Mouse (Mus musculus): ENCODE data around the gene Haus6. TPM values are rescaled to one million over a fixed set of nuclear protein-coding genes. Genes with fewer than 3 reads are reported as not detected.

Gene Haus6
- total and polyA plus RNA-seq, 2 experiments = 1.1 to 2.3 TPM

DNA sequence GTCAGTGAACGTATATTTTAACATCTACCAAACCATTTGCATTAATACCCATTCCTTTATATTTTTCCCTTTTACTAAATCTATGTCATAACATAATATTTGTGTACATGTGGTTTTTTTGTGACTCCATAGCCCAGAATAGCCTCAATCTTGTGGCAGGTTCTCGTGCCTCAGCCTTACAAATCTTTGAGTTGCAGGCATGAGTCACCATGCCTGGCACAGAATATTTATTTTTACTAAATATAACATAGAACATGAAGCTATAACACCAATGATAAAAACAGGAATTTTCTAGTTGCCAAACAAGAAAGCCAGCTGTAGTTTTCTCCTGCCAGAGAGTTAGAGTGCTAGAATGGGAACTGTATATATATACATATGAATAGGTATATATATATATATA, 8.7 kb upstream of the Haus6 start:
- no peak for TF ChIP-seq POLR2A (IDR thresholded peaks at IDR 0.05; ENCODE audit: extremely low read depth, insufficient read depth, low read length)
- no peak for TF ChIP-seq CTCF (IDR thresholded peaks at IDR 0.05; ENCODE audit: low read depth, low read length)
- 70% methylated on average over 2 of the region's 2 CpGs for WGBS
- H3K27me3 ChIP-seq (ENCODE audit: control insufficient read depth, insufficient read depth, low read length) = no peaks in the 10 kb centered on the region
- H3K4me3 ChIP-seq (ENCODE audit: insufficient read depth, low read depth, low read length) = no peak overlapping the region
- H3K79me2 ChIP-seq (ENCODE audit: control insufficient read depth, insufficient read depth, low read length) = no peaks in the 10 kb centered on the region
- DNase-seq (ENCODE audit: extremely low read depth, low read depth, low spot score) = no peak
- H3K4me1 ChIP-seq (ENCODE audit: control insufficient read depth, insufficient read depth, low read length) = no peaks in the 10 kb centered on the region
- H3K27ac ChIP-seq (replicated peaks; ENCODE audit: insufficient read depth, low read depth, low read length) = no peak overlapping the region
- no peak overlapping the region for H3K9ac ChIP-seq (ENCODE audit: low read depth, low read length)
- H3K36me3 ChIP-seq (ENCODE audit: control insufficient read depth, insufficient read depth, low read length) = no peaks in the 10 kb centered on the region

DNA sequence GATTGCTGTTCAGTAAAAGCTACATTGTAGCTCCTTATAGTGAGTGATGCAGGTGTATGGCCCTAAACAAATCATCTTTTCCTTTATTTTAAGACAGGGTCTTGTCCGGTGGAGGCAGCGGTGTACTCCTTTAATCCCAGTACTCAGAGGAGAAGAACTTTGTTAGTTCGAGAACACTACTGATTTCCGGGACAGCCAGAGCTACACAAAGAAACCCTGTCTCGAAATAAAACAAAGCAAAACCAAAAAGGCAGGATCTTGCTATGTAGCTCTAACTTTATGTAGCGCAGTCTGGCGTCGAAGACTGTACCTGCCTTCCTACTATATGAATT, 400 bp upstream of the Haus6 start:
- Histone ChIP-seq H3K9ac (ENCODE audit: low read depth, low read length) (peak overlapping the region; percentile 61), H3K4me3 (ENCODE audit: insufficient read depth, low read depth, low read length) (peak overlapping the region; percentile 54), H3K79me2 (ENCODE audit: control insufficient read depth, insufficient read depth, low read length) (peaks cover 4% of the 10 kb centered on the region), H3K4me1 (ENCODE audit: control insufficient read depth, insufficient read depth, low read length) (no peaks in the 10 kb centered on the region; the same call in 1 of the 2 replicates), H3K27me3 (ENCODE audit: control insufficient read depth, insufficient read depth, low read length) (no peaks in the 10 kb centered on the region), H3K36me3 (ENCODE audit: control insufficient read depth, insufficient read depth, low read length) (no peaks in the 10 kb centered on the region), H3K27ac (replicated peaks; ENCODE audit: insufficient read depth, low read depth, low read length) (peak overlapping the region; percentile 22; the same call in 1 of the 2 replicates)
- no peak for TF ChIP-seq POLR2A (IDR thresholded peaks at IDR 0.05; ENCODE audit: extremely low read depth, insufficient read depth, low read length)
- no peak for TF ChIP-seq CTCF (IDR thresholded peaks at IDR 0.05; ENCODE audit: low read depth, low read length)
- no peak for DNase-seq (ENCODE audit: extremely low read depth, low read depth, low spot score)
- 30% methylated on average over 8 of the region's 8 CpGs for WGBS

DNA sequence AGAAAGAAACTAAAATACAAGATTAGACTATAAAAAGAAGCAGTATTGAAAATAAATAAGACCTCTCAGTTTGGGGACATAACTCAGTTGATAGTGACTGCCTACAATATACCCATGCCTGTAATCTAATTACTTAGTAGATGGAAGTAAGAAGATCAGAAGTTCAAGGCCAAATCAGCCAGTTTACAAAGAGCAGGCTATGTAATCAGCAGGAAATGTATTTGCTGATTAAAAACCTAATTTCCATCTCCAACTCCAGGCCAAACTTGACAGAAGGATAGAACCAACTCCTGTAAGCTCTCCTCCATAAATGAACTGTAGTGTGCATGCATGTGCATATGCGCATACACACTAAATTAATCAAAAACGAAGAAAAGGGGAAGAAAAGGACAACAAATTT, 20.6 kb downstream of the Haus6 start:
- Histone ChIP-seq H3K27ac (replicated peaks; ENCODE audit: insufficient read depth, low read depth, low read length) (no peak overlapping the region), H3K27me3 (ENCODE audit: control insufficient read depth, insufficient read depth, low read length) (no peaks in the 10 kb centered on the region), H3K9ac (ENCODE audit: low read depth, low read length) (no peak overlapping the region), H3K4me1 (ENCODE audit: control insufficient read depth, insufficient read depth, low read length) (no peaks in the 10 kb centered on the region; the same call in 1 of the 2 replicates), H3K4me3 (ENCODE audit: insufficient read depth, low read depth, low read length) (no peak overlapping the region), H3K79me2 (ENCODE audit: control insufficient read depth, insufficient read depth, low read length) (no peaks in the 10 kb centered on the region), H3K36me3 (ENCODE audit: control insufficient read depth, insufficient read depth, low read length) (peaks cover 4% of the 10 kb centered on the region)
- 98% methylated on average over 2 of the region's 2 CpGs for WGBS
- TF ChIP-seq POLR2A (IDR thresholded peaks at IDR 0.05; ENCODE audit: extremely low read depth, insufficient read depth, low read length) (no peak), CTCF (IDR thresholded peaks at IDR 0.05; ENCODE audit: low read depth, low read length) (no peak)
- no peak for DNase-seq (ENCODE audit: extremely low read depth, low read depth, low spot score)

DNA sequence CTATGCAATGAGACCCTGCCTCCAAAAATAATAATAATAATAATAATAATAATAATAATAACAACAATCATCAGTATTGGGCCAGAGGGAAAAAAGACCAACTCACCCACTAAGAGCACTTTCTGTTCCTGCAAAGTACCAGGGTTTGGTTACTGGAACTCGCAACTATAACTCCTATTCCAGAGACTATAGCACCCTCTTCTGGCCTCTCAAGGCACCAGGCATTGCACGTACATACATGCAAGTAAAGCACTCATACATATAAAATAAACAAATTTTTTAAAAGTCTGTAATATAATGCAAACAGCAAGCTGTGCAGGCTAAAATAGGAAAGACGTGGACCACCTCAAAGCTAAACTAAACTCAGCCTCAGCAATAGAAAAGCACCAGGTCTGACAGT, 23.6 kb downstream of the Haus6 start:
- peaks cover 11% of the 10 kb centered on the region for H3K36me3 ChIP-seq (ENCODE audit: control insufficient read depth, insufficient read depth, low read length)
- 92% methylated on average over 3 of the region's 3 CpGs for WGBS
- DNase-seq (ENCODE audit: extremely low read depth, low read depth, low spot score) = peak; percentile 12
- no peak overlapping the region for H3K4me3 ChIP-seq (ENCODE audit: insufficient read depth, low read depth, low read length)
- no peaks in the 10 kb centered on the region for H3K27me3 ChIP-seq (ENCODE audit: control insufficient read depth, insufficient read depth, low read length)
- no peaks in the 10 kb centered on the region for H3K79me2 ChIP-seq (ENCODE audit: control insufficient read depth, insufficient read depth, low read length)
- no peak overlapping the region for H3K27ac ChIP-seq (replicated peaks; ENCODE audit: insufficient read depth, low read depth, low read length)
- H3K4me1 ChIP-seq (ENCODE audit: control insufficient read depth, insufficient read depth, low read length) = no peaks in the 10 kb centered on the region; the same call in 1 of the 2 replicates
- no peak overlapping the region for H3K9ac ChIP-seq (ENCODE audit: low read depth, low read length)
- TF ChIP-seq POLR2A (IDR thresholded peaks at IDR 0.05; ENCODE audit: extremely low read depth, insufficient read depth, low read length) (no peak), CTCF (IDR thresholded peaks at IDR 0.05; ENCODE audit: low read depth, low read length) (no peak)

DNA sequence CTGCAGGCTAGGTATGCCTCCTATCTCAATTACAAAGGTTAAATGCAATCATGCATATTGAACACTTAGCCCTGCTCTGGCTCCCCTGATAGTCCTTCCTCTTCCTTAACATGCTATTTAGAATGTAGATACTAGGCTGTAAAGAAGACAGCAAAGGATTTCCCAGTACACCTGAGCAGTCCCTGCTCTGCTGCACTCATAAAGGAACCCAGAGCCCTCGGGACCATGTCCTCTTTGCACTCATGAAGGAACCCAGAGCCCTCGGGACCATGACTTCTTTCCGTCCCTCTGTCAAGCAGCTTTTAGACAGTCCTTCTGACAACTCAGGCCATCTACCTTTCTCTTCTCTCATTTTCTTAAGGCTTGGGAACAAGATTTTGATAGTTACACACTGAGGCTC, 31.3 kb downstream of the Haus6 start:
- no peak for DNase-seq (ENCODE audit: extremely low read depth, low read depth, low spot score)
- peaks cover 6% of the 10 kb centered on the region for H3K4me1 ChIP-seq (ENCODE audit: control insufficient read depth, insufficient read depth, low read length)
- H3K4me3 ChIP-seq (ENCODE audit: insufficient read depth, low read depth, low read length) = no peak overlapping the region
- H3K9ac ChIP-seq (ENCODE audit: low read depth, low read length) = no peak overlapping the region
- no peaks in the 10 kb centered on the region for H3K27me3 ChIP-seq (ENCODE audit: control insufficient read depth, insufficient read depth, low read length)
- peaks cover 14% of the 10 kb centered on the region; the same call in 1 of the 2 replicates for H3K79me2 ChIP-seq (ENCODE audit: control insufficient read depth, insufficient read depth, low read length)
- peaks cover 13% of the 10 kb centered on the region for H3K36me3 ChIP-seq (ENCODE audit: control insufficient read depth, insufficient read depth, low read length)
- no peak overlapping the region for H3K27ac ChIP-seq (replicated peaks; ENCODE audit: insufficient read depth, low read depth, low read length)
- no peak for TF ChIP-seq POLR2A (IDR thresholded peaks at IDR 0.05; ENCODE audit: extremely low read depth, insufficient read depth, low read length)
- TF ChIP-seq CTCF (IDR thresholded peaks at IDR 0.05; ENCODE audit: low read depth, low read length) = no peak
- WGBS = 80% methylated on average over 3 of the region's 3 CpGs

DNA sequence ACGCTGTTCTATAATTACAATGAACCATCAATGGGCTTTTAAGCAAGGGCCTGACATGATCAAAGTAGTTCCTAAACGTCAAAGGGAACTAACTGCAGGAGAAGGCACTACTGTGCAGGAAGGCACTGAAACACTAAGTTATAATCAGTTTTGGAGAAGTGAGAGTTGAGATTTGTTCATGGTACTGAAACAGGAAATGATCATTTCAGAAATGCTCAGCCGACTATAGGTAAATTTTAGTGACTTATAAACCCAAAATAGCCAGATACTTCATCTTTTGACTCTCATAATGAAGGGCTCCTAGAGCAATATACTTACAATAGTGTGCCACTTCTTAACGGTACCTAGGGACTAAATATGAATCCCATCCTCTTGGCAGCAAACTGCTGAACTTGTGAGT, 31.8 kb downstream of the Haus6 start:
- H3K36me3 ChIP-seq (ENCODE audit: control insufficient read depth, insufficient read depth, low read length) = peaks cover 12% of the 10 kb centered on the region
- H3K9ac ChIP-seq (ENCODE audit: low read depth, low read length) = no peak overlapping the region
- DNase-seq (ENCODE audit: extremely low read depth, low read depth, low spot score) = peak; percentile 16
- WGBS = 66% methylated on average over 4 of the region's 4 CpGs
- TF ChIP-seq CTCF (IDR thresholded peaks at IDR 0.05; ENCODE audit: low read depth, low read length) (no peak), POLR2A (IDR thresholded peaks at IDR 0.05; ENCODE audit: extremely low read depth, insufficient read depth, low read length) (no peak)
- peaks cover 8% of the 10 kb centered on the region for H3K4me1 ChIP-seq (ENCODE audit: control insufficient read depth, insufficient read depth, low read length)
- H3K4me3 ChIP-seq (ENCODE audit: insufficient read depth, low read depth, low read length) = no peak overlapping the region
- H3K27me3 ChIP-seq (ENCODE audit: control insufficient read depth, insufficient read depth, low read length) = no peaks in the 10 kb centered on the region
- H3K79me2 ChIP-seq (ENCODE audit: control insufficient read depth, insufficient read depth, low read length) = peaks cover 14% of the 10 kb centered on the region; the same call in 1 of the 2 replicates
- no peak overlapping the region for H3K27ac ChIP-seq (replicated peaks; ENCODE audit: insufficient read depth, low read depth, low read length)
